ENCODE assay signal across 10 mouse cellular contexts in genomic region chr5:129761865-129762540, GRCm38 (mm10). TPM values are rescaled to one million over a fixed set of nuclear protein-coding genes. Genes with fewer than 3 reads are reported as not detected.
DNase-seq lines count a peak whose midpoint lies in the region; ATAC-seq and TF ChIP-seq lines count a peak whose summit lies in the region.
"Had no signal": no experiment of that assay in that cellular context is flagged by ENCODE, and none has a peak within 500 bp of the region (broad histone marks: within the 10 kb centered on the region; RNA-seq: fewer than 3 reads in every experiment).

No protein-coding gene starts in this region.

- DNase-seq in intestine, embryonic 14.5 days (ENCODE audit: low spot score): no peak
- peak; percentile 39 to 59 for DNase-seq in frontal cortex, postnatal 10 days (ENCODE audit: low spot score in 2 of 2)
- peak; percentile 47 to 65 for DNase-seq in left cerebral cortex, adult 9 months (ENCODE audit: low spot score in 2 of 2)
- peak; percentile 22 for DNase-seq in right cerebral cortex, postnatal 14 days
- DNase-seq in urinary bladder, postnatal 36 days (ENCODE audit: low spot score in 2 of 2): no peak
- no peak for DNase-seq in adrenal gland, postnatal 14 days

- 73% methylated on average over 18 of the region's 18 CpGs for WGBS in intestine, embryonic 14.5 days
- WGBS in intestine, postnatal 0 days: 75% methylated on average over 18 of the region's 18 CpGs

- no peak overlapping the region for H3K4me2 ChIP-seq in intestine, embryonic 14.5 days (ENCODE audit: low read length)
- no peak overlapping the region for H3K4me2 ChIP-seq in intestine, postnatal 0 days (replicated peaks; ENCODE audit: low read depth)

- H3K4me1 ChIP-seq in intestine, embryonic 14.5 days (replicated peaks; ENCODE audit: control insufficient read depth, insufficient read depth, low read length): no peaks in the 10 kb centered on the region
- H3K4me1 ChIP-seq in intestine, postnatal 0 days (replicated peaks; ENCODE audit: control insufficient read depth, insufficient read depth, low read length): no peaks in the 10 kb centered on the region

- H3K9ac ChIP-seq in intestine, embryonic 14.5 days (ENCODE audit: low read length): no peak overlapping the region
- no peak overlapping the region for H3K9ac ChIP-seq in intestine, postnatal 0 days (ENCODE audit: low read depth, low read length)

- H3K9me3 ChIP-seq in intestine, embryonic 14.5 days (ENCODE audit: control insufficient read depth, low read length): no peaks in the 10 kb centered on the region
- no peaks in the 10 kb centered on the region for H3K9me3 ChIP-seq in intestine, postnatal 0 days (ENCODE audit: control insufficient read depth)

- 0 out of 2 replicates have a peak, but pooled peaks have one; percentile 50 for ATAC-seq in intestine, embryonic 14.5 days (replicated peaks; ENCODE audit: low FRiP score, low TSS enrichment, low read depth)
- ATAC-seq in intestine, postnatal 0 days: no peak
- ATAC-seq in megakaryocyte-erythroid progenitor cell, adult 5-6 weeks (replicated peaks; ENCODE audit: low FRiP score, low TSS enrichment, poor library complexity, severe bottlenecking): no peak

- peaks cover 18% of the 10 kb centered on the region for H3K36me3 ChIP-seq in intestine, embryonic 14.5 days (ENCODE audit: control insufficient read depth, insufficient read depth, low read length)
- H3K36me3 ChIP-seq in intestine, postnatal 0 days (ENCODE audit: control insufficient read depth, insufficient read depth): peaks cover 23% of the 10 kb centered on the region

- no peak for TF ChIP-seq CTCF in intestine, postnatal 0 days (IDR thresholded peaks at IDR 0.05; ENCODE audit: low read depth)

- H3K27ac ChIP-seq in intestine, embryonic 14.5 days (ENCODE audit: low read depth): no peak overlapping the region
- no peak overlapping the region for H3K27ac ChIP-seq in intestine, postnatal 0 days (ENCODE audit: low read depth, low read length)

- H3K4me3 ChIP-seq in intestine, embryonic 14.5 days (ENCODE audit: low read depth, low read length): no peak overlapping the region
- H3K4me3 ChIP-seq in intestine, postnatal 0 days (ENCODE audit: low read depth, low read length): no peak overlapping the region

- H3K27me3 ChIP-seq in intestine, embryonic 14.5 days (replicated peaks; ENCODE audit: control insufficient read depth, insufficient read depth, low read length): no peaks in the 10 kb centered on the region
- H3K27me3 ChIP-seq in intestine, postnatal 0 days (replicated peaks; ENCODE audit: control insufficient read depth, insufficient read depth, low read length): no peaks in the 10 kb centered on the region

RNA-seq across cellular contexts. Expression of gene Psph, which starts 25.2 kb away (rescaled TPM):
- 43.9 and 47.9 TPM in 2 replicates for polyA plus RNA-seq in intestine, embryonic 14.5 days (2014; fragmentation: Nextera tagmentation; extraction: Ambion mirVana)
- 22.2 and 23.6 TPM in 2 replicates for polyA plus RNA-seq in intestine, postnatal 0 days (2015; fragmentation: Nextera tagmentation; extraction: Ambion mirVana)
- total RNA-seq in megakaryocyte-erythroid progenitor cell, adult 5-6 weeks (2014; fragmentation: Nextera tagmentation): 17.2 and 22.8 TPM in 2 replicates
- total RNA-seq in megakaryocyte-erythroid progenitor cell, adult 5-6 weeks (2017): 20.6 and 21.1 TPM in 2 replicates
- 25.3 and 26.7 TPM in 2 replicates for total RNA-seq in adrenal gland, postnatal 14 days (2021)

RNA-seq across cellular contexts. Expression of gene Nipsnap2, which starts 37.1 kb away (rescaled TPM):
- polyA plus RNA-seq in intestine, embryonic 14.5 days (2014; fragmentation: Nextera tagmentation; extraction: Ambion mirVana): 101 and 103 TPM in 2 replicates
- polyA plus RNA-seq in intestine, postnatal 0 days (2015; fragmentation: Nextera tagmentation; extraction: Ambion mirVana): 51.0 and 51.2 TPM in 2 replicates
- total RNA-seq in megakaryocyte-erythroid progenitor cell, adult 5-6 weeks (2014; fragmentation: Nextera tagmentation): 32.1 and 32.8 TPM in 2 replicates
- 23.8 and 41.1 TPM in 2 replicates for total RNA-seq in megakaryocyte-erythroid progenitor cell, adult 5-6 weeks (2017)
- total RNA-seq in adrenal gland, postnatal 14 days (2021): 116 and 119 TPM in 2 replicates

RNA-seq across cellular contexts. Expression of gene Mrps17, which starts 46.7 kb away (rescaled TPM):
- polyA plus RNA-seq in intestine, embryonic 14.5 days (2014; fragmentation: Nextera tagmentation; extraction: Ambion mirVana): 211 and 218 TPM in 2 replicates
- 109 and 115 TPM in 2 replicates for polyA plus RNA-seq in intestine, postnatal 0 days (2015; fragmentation: Nextera tagmentation; extraction: Ambion mirVana)
- 125 and 167 TPM in 2 replicates for total RNA-seq in megakaryocyte-erythroid progenitor cell, adult 5-6 weeks (2014; fragmentation: Nextera tagmentation)
- 82.0 and 92.6 TPM in 2 replicates for total RNA-seq in megakaryocyte-erythroid progenitor cell, adult 5-6 weeks (2017)
- total RNA-seq in adrenal gland, postnatal 14 days (2021): 90.9 and 98.1 TPM in 2 replicates

RNA-seq across cellular contexts. Expression of gene Sept14, which starts 53.7 kb away (rescaled TPM):
- polyA plus RNA-seq in intestine, embryonic 14.5 days (2014; fragmentation: Nextera tagmentation; extraction: Ambion mirVana): not detected in 2 replicates
- not detected in 2 replicates for polyA plus RNA-seq in intestine, postnatal 0 days (2015; fragmentation: Nextera tagmentation; extraction: Ambion mirVana)
- not detected in 2 replicates for total RNA-seq in megakaryocyte-erythroid progenitor cell, adult 5-6 weeks (2014; fragmentation: Nextera tagmentation)
- not detected in 2 replicates for total RNA-seq in megakaryocyte-erythroid progenitor cell, adult 5-6 weeks (2017)
- total RNA-seq in adrenal gland, postnatal 14 days (2021): not detected in 2 replicates
- polyA plus RNA-seq: heart, embryonic 14.5 days; small intestine, adult 2 months had no signal

Comparison
In these comparisons a context has a peak if more than half of its experiments do, and no peak if none do; other contexts are left out.
1. DNase-seq: peak in frontal cortex, postnatal 10 days (2 of 2), left cerebral cortex, adult 9 months (2 of 2) and right cerebral cortex, postnatal 14 days (single experiment); none in intestine, embryonic 14.5 days (single experiment), urinary bladder, postnatal 36 days (0 of 2) and adrenal gland, postnatal 14 days (single experiment).